Mouse (Mus musculus): ENCODE data around the gene Prkd3. TPM values are rescaled to one million over a fixed set of nuclear protein-coding genes. Genes with fewer than 3 reads are reported as not detected.

Prkd3 gene
- total and polyA plus RNA-seq, 2 experiments from 2014 or later = 9.3 to 27.6 TPM

DNA sequence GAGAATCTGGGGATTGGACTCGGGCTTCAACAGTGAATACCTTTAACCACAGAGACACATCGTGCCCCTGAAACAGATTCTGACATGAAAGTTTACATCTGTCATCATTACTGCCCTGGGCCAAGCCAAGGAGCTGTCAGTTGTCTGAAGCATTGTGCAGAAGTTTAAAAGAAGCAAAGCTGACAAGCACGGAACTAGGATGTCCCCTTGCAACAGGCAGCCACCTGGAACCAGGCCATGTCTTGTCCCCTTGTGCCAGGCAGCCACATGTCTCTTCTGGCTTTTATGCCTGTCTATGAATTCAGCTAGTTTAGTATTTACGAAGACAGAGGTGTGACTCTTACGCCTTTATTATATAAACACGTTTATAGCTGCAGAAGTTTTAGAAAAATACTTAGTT is 37.7 kb upstream of the Prkd3 start:
- TF ChIP-seq CTCF (IDR thresholded peaks at IDR 0.05; ENCODE audit: low read depth) = no peak
- no peaks in the 10 kb centered on the region for H3K4me1 ChIP-seq (ENCODE audit: insufficient read depth, low read length)
- H3K27ac ChIP-seq = no peak overlapping the region
- H3K4me2 ChIP-seq (ENCODE audit: low read depth, low read length) = 0 out of 2 replicates have a peak overlapping the region, but pooled peaks have one; percentile 5
- DNase-seq (ENCODE audit: low spot score) (peak; percentile 57), ATAC-seq (peak; percentile 51; the same call in 1 of the 2 replicates)
- H3K9me3 ChIP-seq (ENCODE audit: low read length) = no peaks in the 10 kb centered on the region
- H3K4me3 ChIP-seq (ENCODE audit: low read length) = no peak overlapping the region
- no peaks in the 10 kb centered on the region for H3K36me3 ChIP-seq (ENCODE audit: insufficient read depth, low read length)
- 46% methylated on average over 6 of the region's 6 CpGs for WGBS
- H3K27me3 ChIP-seq (ENCODE audit: insufficient read depth, low read length) = no peaks in the 10 kb centered on the region; the same call in 1 of the 2 replicates
- no peak overlapping the region for H3K9ac ChIP-seq (replicated peaks; ENCODE audit: low read length)

DNA sequence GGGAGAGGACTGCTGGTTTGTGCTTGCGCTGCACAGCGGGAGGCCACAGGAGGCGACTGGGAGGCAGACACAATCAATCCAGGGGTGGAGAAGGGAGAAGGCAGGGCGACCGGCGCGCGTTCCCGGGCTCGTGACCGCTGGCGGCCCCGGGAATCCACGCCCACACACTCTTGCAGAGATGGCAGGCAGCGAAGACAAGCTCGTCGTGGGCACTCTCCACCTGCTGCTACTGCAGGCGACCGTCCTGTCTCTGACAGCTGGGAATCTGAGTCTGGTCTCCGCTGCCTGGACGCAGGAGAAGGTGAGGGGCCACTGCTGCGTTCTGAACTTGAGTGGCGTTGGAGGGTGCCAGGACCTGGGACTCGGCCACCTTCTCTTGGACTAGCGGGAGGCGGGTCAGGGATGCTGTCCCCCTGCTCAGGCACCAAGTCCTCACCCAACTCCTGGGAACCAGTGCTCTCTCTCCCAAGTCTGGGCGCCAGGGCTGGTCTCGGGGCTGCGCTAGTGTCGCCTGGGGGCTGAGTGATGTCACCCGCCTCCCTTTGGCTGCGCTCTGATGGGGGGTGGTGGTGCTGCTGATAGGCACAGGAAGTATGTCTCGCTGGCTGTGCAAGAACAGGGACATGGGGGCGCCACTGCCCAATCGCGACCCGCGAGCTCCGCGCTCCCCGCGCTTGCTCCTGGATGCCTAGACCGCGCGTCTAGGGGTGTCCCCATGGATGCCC is 31.6 kb upstream of the Prkd3 start:
- under 1% methylated on average over 44 of the region's 45 CpGs for WGBS
- no peaks in the 10 kb centered on the region for H3K4me1 ChIP-seq (ENCODE audit: insufficient read depth, low read length)

GRCm38 (mm10) chr17:79051606-79052005 is 31.0 kb upstream of the Prkd3 start, which contains the start of gene Qpct:
Gene Qpct, plus strand, starts transcription at chr17:79051906.
- Histone ChIP-seq H3K9ac (replicated peaks; ENCODE audit: low read length) (peak within 1 kb of the TSS; percentile 67), H3K4me3 (ENCODE audit: low read length) (peak within 1 kb of the TSS; percentile 70), H3K9me3 (ENCODE audit: low read length) (no peaks in the 10 kb centered on the region), H3K4me2 (ENCODE audit: low read depth, low read length) (peak within 1 kb of the TSS; percentile 95), H3K27me3 (ENCODE audit: insufficient read depth, low read length) (no peaks in the 10 kb centered on the region; the same call in 1 of the 2 replicates), H3K4me1 (ENCODE audit: insufficient read depth, low read length) (no peaks in the 10 kb centered on the region), H3K36me3 (ENCODE audit: insufficient read depth, low read length) (no peaks in the 10 kb centered on the region), H3K27ac (peak within 1 kb of the TSS; percentile 83)
- no peak for DNase-seq (ENCODE audit: low spot score)
- 68% methylated on average over 4 of the region's 4 CpGs for WGBS
- no peak for TF ChIP-seq CTCF (IDR thresholded peaks at IDR 0.05; ENCODE audit: low read depth)
- ATAC-seq = no peak

More for the DNA sequence above, 31.6 kb upstream of the Prkd3 start:
- Histone ChIP-seq H3K27me3 (ENCODE audit: insufficient read depth, low read length) (no peaks in the 10 kb centered on the region; the same call in 1 of the 2 replicates), H3K9me3 (ENCODE audit: low read length) (no peaks in the 10 kb centered on the region), H3K4me3 (ENCODE audit: low read length) (peak overlapping the region; percentile 70), H3K4me2 (ENCODE audit: low read depth, low read length) (peak overlapping the region; percentile 95), H3K9ac (replicated peaks; ENCODE audit: low read length) (peak overlapping the region; percentile 67), H3K36me3 (ENCODE audit: insufficient read depth, low read length) (no peaks in the 10 kb centered on the region), H3K27ac (peak overlapping the region; percentile 83)
- peak; percentile 43 for TF ChIP-seq CTCF (IDR thresholded peaks at IDR 0.05; ENCODE audit: low read depth)
- peak; percentile 76 for DNase-seq (ENCODE audit: low spot score)
- ATAC-seq = peak; percentile 96

DNA sequence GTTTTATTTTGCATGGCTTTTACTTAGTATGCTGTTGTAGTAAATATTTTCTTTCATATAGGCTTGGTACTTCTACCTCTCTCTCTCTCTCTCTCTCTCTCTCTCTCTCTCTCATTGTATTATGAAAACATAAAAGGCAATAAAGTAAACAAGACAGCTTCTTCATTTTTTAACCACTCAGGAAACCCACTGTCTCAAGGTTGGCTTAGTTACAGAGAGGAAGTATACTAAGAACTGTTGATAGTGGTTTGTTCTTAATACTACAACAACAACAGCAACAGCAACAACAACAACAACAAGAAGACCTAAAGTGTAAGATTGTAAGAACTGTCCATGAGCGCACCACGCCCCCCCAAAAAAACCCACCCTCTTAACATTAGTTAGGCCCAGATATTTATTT is 23.1 kb upstream of the Prkd3 start:
- H3K27ac ChIP-seq = no peak overlapping the region
- H3K9ac ChIP-seq (replicated peaks; ENCODE audit: low read length) = no peak overlapping the region
- no peaks in the 10 kb centered on the region for H3K27me3 ChIP-seq (ENCODE audit: insufficient read depth, low read length)
- TF ChIP-seq CTCF (IDR thresholded peaks at IDR 0.05; ENCODE audit: low read depth) = no peak
- H3K9me3 ChIP-seq (ENCODE audit: low read length) = no peaks in the 10 kb centered on the region
- no peaks in the 10 kb centered on the region for H3K36me3 ChIP-seq (ENCODE audit: insufficient read depth, low read length)
- WGBS = 98% methylated on average over 2 of the region's 2 CpGs
- DNase-seq (ENCODE audit: low spot score) (no peak), ATAC-seq (no peak)
- no peak overlapping the region for H3K4me2 ChIP-seq (ENCODE audit: low read depth, low read length)
- H3K4me3 ChIP-seq (ENCODE audit: low read length) = no peak overlapping the region
- no peaks in the 10 kb centered on the region for H3K4me1 ChIP-seq (ENCODE audit: insufficient read depth, low read length)

- Histone ChIP-seq H3K36me3 (ENCODE audit: insufficient read depth, low read length) (no peaks in the 10 kb centered on the region), H3K4me1 (ENCODE audit: insufficient read depth, low read length) (no peaks in the 10 kb centered on the region)
Observed at GRCm38 (mm10) chr17:79039660-79040059, 19.0 kb upstream of the Prkd3 start.

DNA sequence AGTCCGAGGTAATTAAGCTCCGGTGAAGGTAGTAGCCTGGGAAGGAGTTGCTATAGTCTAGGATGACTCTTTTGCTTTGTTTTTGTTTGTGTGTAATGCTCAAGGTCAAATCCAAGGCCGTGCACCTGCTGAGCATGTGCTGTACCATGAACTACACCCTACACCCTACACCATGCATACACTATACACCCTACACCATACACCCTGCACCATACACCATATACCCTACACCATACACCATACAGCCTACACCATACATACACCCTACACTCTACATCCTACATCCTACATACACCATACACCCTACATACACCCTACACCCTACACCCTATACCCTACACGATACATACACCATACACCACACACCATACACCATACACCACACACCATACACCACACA is 12.2 kb upstream of the Prkd3 start:
- H3K27me3 ChIP-seq (ENCODE audit: insufficient read depth, low read length) = no peaks in the 10 kb centered on the region
- WGBS = 78% methylated on average over 4 of the region's 4 CpGs
- no peak overlapping the region for H3K9ac ChIP-seq (replicated peaks; ENCODE audit: low read length)
- H3K9me3 ChIP-seq (ENCODE audit: low read length) = no peaks in the 10 kb centered on the region; the same call in 1 of the 2 replicates
- no peak for ATAC-seq
- no peak overlapping the region for H3K4me2 ChIP-seq (ENCODE audit: low read depth, low read length)
- H3K4me1 ChIP-seq (ENCODE audit: insufficient read depth, low read length) = no peaks in the 10 kb centered on the region
- H3K27ac ChIP-seq = no peak overlapping the region
- no peak overlapping the region for H3K4me3 ChIP-seq (ENCODE audit: low read length)
- H3K36me3 ChIP-seq (ENCODE audit: insufficient read depth, low read length) = no peaks in the 10 kb centered on the region
- no peak for DNase-seq (ENCODE audit: low spot score)
- TF ChIP-seq CTCF (IDR thresholded peaks at IDR 0.05; ENCODE audit: low read depth) = no peak

More at GRCm38 (mm10) chr17:79039660-79040059, 19.0 kb upstream of the Prkd3 start:
- Histone ChIP-seq H3K27ac (no peak overlapping the region), H3K4me2 (ENCODE audit: low read depth, low read length) (no peak overlapping the region), H3K27me3 (ENCODE audit: insufficient read depth, low read length) (no peaks in the 10 kb centered on the region), H3K9ac (replicated peaks; ENCODE audit: low read length) (no peak overlapping the region), H3K9me3 (ENCODE audit: low read length) (no peaks in the 10 kb centered on the region), H3K4me3 (ENCODE audit: low read length) (no peak overlapping the region)
- DNase-seq (ENCODE audit: low spot score) (no peak), ATAC-seq (no peak)
- no peak for TF ChIP-seq CTCF (IDR thresholded peaks at IDR 0.05; ENCODE audit: low read depth)

DNA sequence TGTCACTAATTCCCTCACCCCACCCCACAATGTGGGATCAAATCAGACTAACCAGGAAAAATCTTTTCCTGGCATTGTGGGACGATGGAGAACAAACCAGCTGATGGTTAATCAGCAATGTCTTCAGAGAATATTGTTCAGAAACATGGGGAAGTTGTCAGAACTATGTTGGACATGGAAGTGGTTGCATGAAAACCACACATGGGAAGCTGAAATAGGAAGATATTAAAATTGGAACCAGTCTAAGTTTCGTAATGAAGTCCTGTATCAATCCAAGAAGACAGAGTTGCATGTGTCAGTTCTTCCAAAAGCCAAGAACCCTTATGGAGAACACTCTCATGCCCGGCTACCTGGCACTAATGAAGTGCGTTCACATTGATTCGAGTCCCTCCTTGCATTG is 11.0 kb upstream of the Prkd3 start:
- ATAC-seq = no peak
- Histone ChIP-seq H3K4me1 (ENCODE audit: insufficient read depth, low read length) (no peaks in the 10 kb centered on the region), H3K9me3 (ENCODE audit: low read length) (no peaks in the 10 kb centered on the region; the same call in 1 of the 2 replicates), H3K4me2 (ENCODE audit: low read depth, low read length) (no peak overlapping the region), H3K27ac (no peak overlapping the region), H3K9ac (replicated peaks; ENCODE audit: low read length) (no peak overlapping the region), H3K4me3 (ENCODE audit: low read length) (no peak overlapping the region), H3K36me3 (ENCODE audit: insufficient read depth, low read length) (no peaks in the 10 kb centered on the region), H3K27me3 (ENCODE audit: insufficient read depth, low read length) (no peaks in the 10 kb centered on the region)
- 87% methylated on average over 5 of the region's 5 CpGs for WGBS
- TF ChIP-seq CTCF (IDR thresholded peaks at IDR 0.05; ENCODE audit: low read depth) = no peak
- DNase-seq (ENCODE audit: low spot score) = no peak
